Mouse (Mus musculus): ENCODE data around the gene Txnip.
A peak's percentile ranks its signal among the peaks of the same experiment; 100 is the strongest.

The Txnip gene

DNA sequence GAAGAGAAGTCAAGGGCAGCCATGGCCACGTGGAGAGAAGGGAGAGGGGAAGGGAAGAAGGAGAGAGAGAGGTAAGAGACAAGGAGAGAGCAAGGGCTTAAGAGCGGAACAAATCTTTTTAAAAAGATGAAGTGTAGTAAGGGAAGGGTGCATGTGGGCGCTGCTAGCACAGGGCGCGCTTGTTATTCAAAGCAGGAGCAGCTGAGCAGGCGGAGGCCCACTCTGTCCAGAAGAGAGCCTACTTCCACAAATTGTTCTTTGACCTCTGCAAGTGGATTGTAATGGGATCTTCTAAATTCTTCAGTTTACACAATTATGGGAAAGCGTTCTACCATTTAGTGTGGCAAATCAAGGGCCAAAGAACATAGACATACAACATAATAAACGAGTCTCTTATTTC, 10.8 kb downstream of the Txnip start:
- peak; percentile 48 to 51 for DNase-seq (ENCODE audit: low spot score in 2 of 2)

DNA sequence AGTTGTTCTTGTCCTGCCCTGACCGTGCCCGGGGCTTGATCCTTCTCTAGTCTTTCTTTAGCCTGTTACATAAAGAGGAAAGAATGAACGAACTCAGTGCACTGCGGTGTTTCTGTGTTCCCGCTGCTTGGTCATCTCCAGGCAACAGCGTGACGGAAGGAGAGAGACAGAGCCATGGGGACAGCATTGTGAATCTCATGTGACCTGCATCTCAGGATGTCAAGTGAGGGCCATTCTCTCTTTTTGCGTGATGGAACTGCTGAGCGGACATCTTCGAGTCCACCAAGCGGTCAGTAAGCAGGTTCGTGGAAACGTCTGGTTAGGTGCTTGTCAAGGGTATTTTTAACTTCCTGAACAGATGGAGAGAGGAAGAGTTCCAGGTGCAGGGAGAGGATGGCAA, 11.7 kb downstream of the Txnip start:
- peak; percentile 62 to 69 for DNase-seq (ENCODE audit: low spot score in 2 of 2)

- DNase-seq (ENCODE audit: low spot score in 2 of 2): peak in 1 of 2 experiments; percentile 14
Observed at GRCm38 (mm10) chr3:96569966-96570605, 12.3 kb downstream of the Txnip start.

- peak in 1 of 2 experiments; percentile 28 for DNase-seq (ENCODE audit: low spot score in 2 of 2)
Observed at GRCm38 (mm10) chr3:96570643-96571042, 12.9 kb downstream of the Txnip start.

GRCm38 (mm10) chr3:96571336-96571735, 13.6 kb downstream of the Txnip start:
- DNase-seq (ENCODE audit: low spot score in 2 of 2): no peak

GRCm38 (mm10) chr3:96571896-96572698, 14.3 kb downstream of the Txnip start:
- peak; percentile 81 to 84 for DNase-seq (ENCODE audit: low spot score in 2 of 2)

DNA sequence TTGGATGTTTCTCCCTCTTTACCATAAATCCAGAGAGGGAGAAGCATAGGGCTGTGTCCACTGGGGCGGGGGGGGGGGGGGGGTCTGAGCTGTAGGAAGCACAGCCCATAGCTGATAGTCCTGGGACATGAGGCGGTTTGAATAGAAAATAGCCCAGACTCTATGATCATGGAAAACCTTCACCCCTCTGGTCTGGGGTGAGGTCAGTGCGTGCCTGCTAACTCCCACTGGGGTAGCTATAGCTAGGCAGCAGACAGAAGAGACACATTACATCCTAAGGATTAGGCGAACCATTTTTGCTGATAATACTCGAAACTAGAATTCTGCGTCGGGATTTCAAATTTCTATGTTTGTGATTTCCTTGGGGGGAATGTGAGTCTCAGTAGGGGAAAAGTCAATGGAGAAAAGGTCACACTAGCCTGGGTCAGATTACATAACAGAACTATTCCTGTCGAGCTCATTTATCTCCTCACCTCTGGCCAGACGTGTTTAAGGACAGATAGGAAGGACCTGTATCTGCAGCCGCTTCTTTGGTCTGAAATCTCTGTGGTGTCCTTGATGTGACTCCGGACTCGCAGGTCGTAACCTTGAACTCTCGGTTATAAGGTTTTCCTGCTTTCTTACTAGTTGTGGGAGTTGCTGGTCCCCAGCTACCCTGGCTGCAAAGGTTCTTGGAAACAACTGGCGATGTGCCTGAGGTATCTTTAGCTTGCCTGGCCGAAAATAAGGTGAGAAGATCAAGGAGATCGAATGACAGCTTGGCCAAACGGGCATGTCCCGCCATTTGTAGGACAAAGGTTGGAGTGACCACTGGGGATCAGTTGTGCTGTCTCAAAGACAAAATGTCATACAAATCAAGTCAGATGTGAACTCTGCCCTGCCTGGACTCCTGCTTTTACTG, 16.1 kb downstream of the Txnip start:
- DNase-seq (ENCODE audit: low spot score in 2 of 2): peak in 1 of 2 experiments; percentile 78

- DNase-seq (ENCODE audit: low spot score in 2 of 2): peak; percentile 88 to 92
Observed at GRCm38 (mm10) chr3:96575272-96575984, 17.7 kb downstream of the Txnip start.

DNA sequence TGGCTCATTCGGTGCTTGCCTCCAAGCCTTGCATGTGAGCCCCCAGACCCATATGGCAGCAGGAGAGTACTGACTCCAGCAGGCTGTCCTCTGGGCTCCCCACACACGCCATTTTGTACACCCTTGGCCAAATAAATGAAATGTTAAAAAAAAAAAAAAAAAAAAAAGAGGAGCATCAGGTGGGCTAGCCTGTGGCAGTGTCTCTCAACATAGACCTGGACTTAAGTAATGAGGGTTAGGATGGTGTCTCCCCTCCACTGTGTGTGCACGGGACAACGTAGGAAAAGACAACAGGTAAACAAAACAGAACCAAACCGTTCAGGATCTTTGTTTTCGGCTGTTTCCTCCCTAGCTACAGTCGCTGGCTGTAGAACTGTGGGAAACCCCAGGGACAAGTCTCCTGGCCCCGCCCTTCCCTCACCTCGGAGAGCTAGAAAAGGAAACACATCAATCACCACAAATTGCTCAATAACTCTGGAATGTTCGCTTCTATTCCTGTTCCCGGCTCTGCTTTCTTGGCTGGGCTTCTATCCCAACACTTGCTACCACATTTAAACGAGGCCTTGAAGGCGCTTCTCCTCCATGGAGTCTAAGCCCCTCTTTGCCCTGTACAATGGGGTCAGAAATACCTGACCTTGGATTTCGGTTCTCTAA, 18.4 kb downstream of the Txnip start:
- DNase-seq (ENCODE audit: low spot score in 2 of 2): peak; percentile 93

- DNase-seq (ENCODE audit: low spot score in 2 of 2): peak; percentile 97 to 99
Observed at GRCm38 (mm10) chr3:96576690-96577541, 19.2 kb downstream of the Txnip start, which contains the start of gene Gm16253. Gene Gm16253 (plus strand): TSS chr3:96576984.

GRCm38 (mm10) chr3:96577566-96577965, 19.8 kb downstream of the Txnip start:
- DNase-seq (ENCODE audit: low spot score in 2 of 2): no peak

GRCm38 (mm10) chr3:96578561-96579238, 20.9 kb downstream of the Txnip start:
- peak in 1 of 2 experiments; percentile 25 for DNase-seq (ENCODE audit: low spot score in 2 of 2)

- peak in 1 of 2 experiments; percentile 18 for DNase-seq (ENCODE audit: low spot score in 2 of 2)
Observed at GRCm38 (mm10) chr3:96579239-96579750, 21.5 kb downstream of the Txnip start.

- peak; percentile 88 for DNase-seq (ENCODE audit: low spot score in 2 of 2)
Observed at GRCm38 (mm10) chr3:96579885-96580454, 22.2 kb downstream of the Txnip start.

DNA sequence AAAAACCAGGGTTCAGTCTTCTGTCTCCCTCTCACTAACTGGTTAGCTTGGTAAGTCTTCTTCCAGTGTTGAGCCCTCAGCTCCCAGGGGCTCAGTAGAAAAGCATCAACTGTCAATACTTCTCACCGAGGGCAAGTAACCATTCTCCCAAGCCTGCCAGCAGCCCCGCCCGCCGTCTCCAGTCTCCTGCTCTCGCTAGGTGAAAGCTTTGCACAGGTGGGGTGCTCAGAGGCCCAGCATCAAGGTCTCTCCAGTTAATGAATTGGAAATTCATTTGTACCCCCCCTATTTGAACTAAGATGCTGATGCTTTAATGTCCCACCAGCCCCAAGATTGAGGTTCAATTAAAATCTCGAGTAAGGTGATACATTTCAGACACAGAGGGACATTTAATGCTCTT, 23.4 kb downstream of the Txnip start:
- DNase-seq (ENCODE audit: low spot score in 2 of 2): no peak

- no peak for DNase-seq (ENCODE audit: low spot score in 2 of 2)
Observed at GRCm38 (mm10) chr3:96581771-96582515, 24.2 kb downstream of the Txnip start.

GRCm38 (mm10) chr3:96583386-96583785, 25.6 kb downstream of the Txnip start:
- no peak for DNase-seq (ENCODE audit: low spot score in 2 of 2)

- no peak for DNase-seq (ENCODE audit: low spot score in 2 of 2)
Observed at GRCm38 (mm10) chr3:96590657-96591056, 32.9 kb downstream of the Txnip start.
